Mouse (Mus musculus) heart, postnatal 36 days (tissue): Measurements from ENCODE around the gene Zbtb11. TPM values are rescaled to one million over a fixed set of nuclear protein-coding genes. Genes with fewer than 3 reads are reported as not detected.
A peak's percentile ranks its signal among the peaks of the same experiment; 100 is the strongest.
"Not testable (repeated sequence)": the region's sequence is repeated elsewhere in the genome, so short reads cannot be mapped to it uniquely, and the experiment has no call there.

Experiments
- DNase-seq, 2 experiments: peaks; one replicate each; pipeline ENCODE4 v3.0.0; 2021 to 2022
- intact Hi-C: fragments of 180-260 bp; cut with DNase I; formaldehyde crosslinking; loops from one replicate; pipeline ENCODE4 v1.15.1; 2025
- total RNA-seq, 2 experiments: library from RNA; stranded (reverse); gene quantifications; 2 replicates each; pipeline ENCODE4 v1.2.3; 2021

Zbtb11 gene
- total RNA-seq, 2 experiments from 2014 or later, result 10.5 to 11.2 TPM

GRCm38 (mm10) chr16:56034566-56034965, 60.9 kb downstream of the Zbtb11 start:
- no peak for DNase-seq

DNA sequence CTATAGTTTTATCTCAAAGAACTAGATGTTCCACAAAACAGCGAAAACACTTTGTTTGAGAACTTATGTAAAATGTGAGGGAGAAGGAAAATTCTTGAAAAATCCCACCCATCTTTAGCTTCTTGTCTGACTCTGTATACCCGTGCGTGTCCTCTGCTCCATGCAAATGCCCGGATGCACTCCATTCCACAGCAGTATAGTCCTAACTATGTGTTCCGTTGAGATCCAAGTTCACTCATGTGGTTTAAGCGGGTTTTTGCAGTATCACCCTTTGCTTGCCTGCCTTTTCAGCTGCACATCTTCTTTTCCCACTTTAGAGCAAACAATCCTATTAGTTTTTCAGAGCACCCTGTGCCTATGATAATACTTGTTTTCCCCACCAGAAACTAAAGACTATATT, 62.8 kb downstream of the Zbtb11 start:
- DNase-seq, result no peak
- intact Hi-C loops, result no loop called here

More at GRCm38 (mm10) chr16:56034566-56034965, 60.9 kb downstream of the Zbtb11 start:
- intact Hi-C loops, result no loop called here

- intact Hi-C loops, result no loop called here
- DNase-seq, result peak; percentile 96 to 97
Measured at GRCm38 (mm10) chr16:56037138-56038010, 63.7 kb downstream of the Zbtb11 start, which contains the start of gene Trmt10c. Gene Trmt10c, minus strand, starts transcription at chr16:56037819.

DNA sequence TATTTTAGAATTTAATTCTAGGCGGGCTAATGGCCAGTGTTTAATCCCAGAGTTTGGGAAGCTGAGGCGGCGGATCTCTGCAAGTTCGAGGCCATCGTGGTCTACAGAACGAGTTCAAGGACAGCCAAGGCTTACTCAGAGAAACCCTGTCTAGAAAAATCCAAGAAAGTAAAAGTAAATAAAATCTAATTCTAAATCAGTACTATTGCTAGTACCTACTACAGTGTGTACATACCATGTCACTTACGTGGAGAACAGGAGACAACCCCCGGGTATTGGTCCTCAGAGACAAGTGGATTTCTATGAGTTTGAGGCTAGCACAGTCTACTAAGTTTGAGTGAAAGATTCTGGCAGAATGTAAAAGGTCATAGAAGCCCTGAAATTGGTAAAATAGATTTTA, 64.4 kb downstream of the Zbtb11 start:
- no peak for DNase-seq
- intact Hi-C loops, result no loop called here

DNA sequence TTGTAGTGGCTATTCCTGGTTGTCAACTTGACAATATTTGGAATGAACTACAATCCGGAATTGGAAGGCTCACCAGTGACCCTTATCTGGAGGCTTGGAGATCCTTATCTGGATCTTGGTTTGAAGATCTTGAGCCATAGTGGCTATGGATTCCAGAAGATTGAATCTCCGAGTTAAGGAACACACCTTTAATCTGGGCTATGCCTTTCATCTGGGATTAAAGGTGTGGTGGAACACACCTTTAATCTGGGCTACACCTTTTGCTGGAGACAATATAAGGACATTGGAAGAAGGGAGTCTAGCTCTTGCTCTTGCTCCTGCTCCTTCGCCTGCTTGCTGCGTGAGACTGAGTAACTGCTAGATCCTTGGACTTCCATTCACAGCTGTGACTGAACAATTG, 74.4 kb downstream of the Zbtb11 start, which contains the start of gene Senp7:
Gene Senp7 (plus strand): TSS at position 301 of the 400 bp plus-strand sequence.
- intact Hi-C loops, DNase-seq: not testable (repeated sequence)

DNA sequence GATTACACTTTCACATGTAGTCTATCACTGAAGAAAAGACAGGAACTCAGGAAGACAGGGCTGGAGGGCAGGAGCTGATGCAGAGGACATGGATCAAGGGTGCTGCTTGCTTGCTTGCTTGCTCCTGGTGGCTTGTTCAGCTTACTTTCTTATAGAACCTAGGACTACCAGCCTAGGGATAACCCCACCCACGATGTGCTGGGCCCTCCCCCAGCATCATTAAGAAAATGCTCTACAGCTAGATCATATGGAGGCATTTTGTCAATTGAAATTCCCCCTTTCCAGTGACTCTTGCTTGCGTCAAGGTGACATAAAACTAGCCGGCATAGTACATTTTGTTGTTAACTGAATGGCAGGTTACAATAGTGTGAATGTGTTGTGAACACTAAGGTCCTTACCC, 82.2 kb downstream of the Zbtb11 start:
- intact Hi-C loops, result no loop called here
- DNase-seq, result no peak

GRCm38 (mm10) chr16:56056944-56057590, 83.4 kb downstream of the Zbtb11 start:
- no peak for DNase-seq
- intact Hi-C loops, result no loop called here

- no peak for DNase-seq
- intact Hi-C loops, result no loop called here
Measured at GRCm38 (mm10) chr16:56058151-56058550, 84.5 kb downstream of the Zbtb11 start.

Other genes with a start within 250 kb of the Zbtb11 start
- 1 to 10 TPM; 2.4 TPM for gene Nfkbiz, start 135.0 kb upstream of the Zbtb11 start, total RNA-seq
- under 1 TPM; 0.38 to 0.72 TPM for gene Nxpe3, start 78.6 kb upstream of the Zbtb11 start, total RNA-seq
- 1 to 10 TPM; 5.4 to 6.6 TPM for gene Cep97, start 39.0 kb upstream of the Zbtb11 start, total RNA-seq
- gene Rpl24, start 7.6 kb upstream of the Zbtb11 start, total RNA-seq, result 100 to 1,000 TPM; 549 to 570 TPM
- 10 to 100 TPM; 50.8 to 52.1 TPM for gene Pcnp, start 55.9 kb downstream of the Zbtb11 start, total RNA-seq
- gene Trmt10c, start 63.9 kb downstream of the Zbtb11 start, total RNA-seq, result 10 to 100 TPM; 10.4 to 13.1 TPM
- 10 to 100 TPM; 14.4 to 16.0 TPM for gene Senp7, start 74.5 kb downstream of the Zbtb11 start, total RNA-seq
- under 1 TPM; 0.08 to 0.11 TPM for gene Impg2, start 230.4 kb downstream of the Zbtb11 start, total RNA-seq